Mouse (Mus musculus) kidney, postnatal 14 days (tissue): ENCODE data around the gene Zfp358.

Source experiments
- DNase-seq: peaks from one replicate; pipeline ENCODE4 v3.0.0; 2022; ENCODE audit warnings: mixed read lengths

Gene Zfp358

DNA sequence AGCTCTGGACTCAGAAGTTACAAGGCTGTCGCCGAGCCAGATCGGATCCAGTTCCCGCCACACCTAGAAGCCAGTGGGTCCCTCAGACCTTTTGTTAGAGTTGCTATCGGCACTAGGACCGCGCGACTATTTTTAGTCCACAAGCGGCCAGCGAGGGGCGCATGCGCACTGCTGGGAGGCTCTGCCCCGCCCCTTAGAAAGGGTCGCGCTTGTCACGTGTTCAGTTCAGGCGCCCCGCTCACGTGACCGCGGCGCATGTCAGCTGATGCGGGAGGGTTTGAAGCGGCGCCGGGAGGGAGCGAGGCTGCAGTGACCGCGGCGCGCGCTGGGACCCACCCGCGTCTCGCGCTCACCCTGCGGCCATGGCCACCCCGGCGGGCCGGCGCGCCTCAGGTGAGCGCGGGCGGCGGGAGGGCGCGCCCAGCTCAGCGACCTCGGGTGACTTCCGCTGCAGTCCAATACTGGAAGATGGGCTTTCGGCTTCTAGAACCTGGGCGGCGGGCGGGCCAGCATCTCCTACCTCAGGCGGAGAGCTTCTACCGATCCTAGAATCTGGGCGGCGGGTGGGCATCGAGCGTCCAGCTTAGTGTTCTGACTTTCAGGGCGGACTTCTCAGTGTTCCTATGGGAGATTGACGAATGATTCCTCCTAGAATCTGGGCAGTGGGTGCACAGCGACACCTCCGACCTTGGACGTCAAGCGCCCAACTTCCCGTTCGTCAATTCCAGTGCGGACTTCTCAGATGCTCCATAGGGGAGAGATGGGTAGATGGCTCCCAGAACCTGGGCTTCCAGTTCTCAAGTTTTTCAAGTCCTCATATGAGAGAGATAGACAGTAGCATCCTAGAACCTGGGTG is 7.5 kb downstream of the Zfp358 start, which contains the start of gene Mcoln1:
Mcoln1 (plus strand) TSS at position 223 of the 856 bp plus-strand sequence.
- peak; percentile 99 for DNase-seq

DNA sequence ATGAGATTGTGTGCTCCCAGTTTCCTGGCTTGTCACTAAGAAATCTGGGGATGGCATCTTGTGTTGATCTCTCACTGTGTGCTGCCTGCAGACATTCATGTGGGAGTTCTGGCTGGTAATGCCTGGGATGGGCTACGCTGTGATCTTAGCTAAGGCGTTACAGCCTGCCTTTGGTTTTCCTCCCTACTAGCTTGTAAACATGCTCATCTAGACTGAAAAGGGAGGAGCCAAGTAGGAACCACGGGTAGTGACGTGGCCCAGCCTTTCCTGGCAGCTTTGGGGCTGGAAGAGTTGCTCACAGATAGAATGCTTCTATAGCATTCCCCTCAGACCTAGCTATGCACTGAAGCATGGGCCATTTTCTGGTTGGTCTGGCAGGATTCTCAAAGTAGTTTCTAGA is 9.3 kb downstream of the Zfp358 start:
- no peak for DNase-seq

DNA sequence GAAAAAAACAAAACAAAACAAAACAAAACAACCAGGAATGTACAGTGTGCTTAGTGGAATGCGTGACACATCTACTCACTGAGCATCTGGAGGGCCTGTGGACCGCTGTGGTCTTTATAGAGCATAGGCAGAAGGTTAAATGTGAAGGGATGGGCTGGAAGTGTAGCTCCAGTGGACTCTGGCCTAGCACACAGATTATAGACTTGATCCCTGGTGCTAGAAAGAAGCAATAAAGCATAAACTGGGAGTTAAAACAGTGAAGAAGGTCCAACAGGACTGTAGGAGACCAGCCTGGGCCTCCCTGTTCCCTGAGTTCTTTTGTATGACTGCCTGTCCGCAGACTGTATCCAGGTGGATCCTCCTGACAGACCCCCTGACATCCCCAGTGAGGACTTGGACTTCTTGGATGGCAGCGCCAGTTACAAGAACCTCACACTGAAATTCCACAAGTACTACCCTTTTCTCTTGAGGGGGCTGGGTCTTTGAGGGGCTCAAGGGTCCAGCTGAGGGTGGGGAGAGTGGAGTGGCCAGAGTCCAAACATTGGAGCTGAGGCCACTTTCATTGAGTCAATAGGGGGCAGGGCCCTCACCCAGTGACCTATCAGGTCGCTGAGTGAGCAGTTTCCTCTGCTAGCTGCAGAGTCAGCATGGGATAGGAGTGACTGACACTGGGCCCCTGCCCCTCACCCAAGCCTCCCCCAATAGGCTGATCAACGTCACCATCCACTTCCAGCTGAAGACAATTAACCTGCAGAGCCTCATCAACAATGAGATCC is 15.2 kb downstream of the Zfp358 start:
- no peak for DNase-seq

DNA sequence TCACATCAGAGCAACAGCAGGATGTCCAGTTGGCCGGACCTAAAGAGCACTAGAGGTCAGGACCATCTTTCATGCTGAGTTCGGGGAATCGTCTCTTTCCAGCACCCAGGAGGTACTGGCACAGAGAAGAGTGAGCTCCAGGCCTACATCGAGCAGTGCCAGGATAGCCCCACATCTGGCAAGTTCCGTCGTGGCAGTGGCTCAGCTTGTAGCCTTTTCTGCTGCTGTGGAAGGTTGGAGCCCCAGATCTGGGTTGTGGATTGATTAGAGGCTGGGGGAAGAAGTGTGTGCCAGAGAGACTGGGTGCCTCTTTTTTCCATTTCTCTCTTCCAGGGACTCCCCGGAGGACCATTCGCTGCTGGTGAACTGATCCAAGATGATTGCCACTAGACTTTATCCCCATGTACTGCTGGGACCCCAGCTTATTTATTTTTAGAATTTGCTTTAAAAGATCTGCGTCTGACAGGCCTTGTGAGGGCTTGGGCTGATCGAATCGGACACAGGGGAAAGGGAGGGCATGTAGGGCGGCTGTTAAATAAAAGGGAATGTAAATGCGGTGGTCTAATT is 21.8 kb downstream of the Zfp358 start:
- DNase-seq = no peak

DNA sequence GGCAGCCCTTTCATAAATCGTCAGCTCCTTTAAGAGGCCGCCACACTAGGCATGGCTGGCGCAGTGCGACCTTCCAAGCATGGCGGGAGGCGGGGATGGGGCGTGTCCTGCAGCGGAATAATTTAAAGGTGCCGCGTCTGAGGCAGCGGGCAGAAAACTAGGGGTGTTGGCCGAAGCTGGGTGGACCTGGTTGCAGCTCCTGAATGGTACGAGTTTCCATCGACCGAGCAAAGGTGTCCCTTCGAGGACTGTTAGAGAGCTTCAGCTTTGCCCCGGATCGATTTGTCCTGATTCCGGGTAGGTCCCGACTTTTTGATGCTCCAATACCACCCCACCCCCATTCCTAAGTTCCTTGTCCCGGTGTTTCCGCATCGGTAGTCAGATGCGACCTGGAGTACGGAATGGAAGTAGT is 22.3 kb downstream of the Zfp358 start, which contains the start of gene Pnpla6:
Pnpla6 (plus strand) TSS at position 125 of the 412 bp plus-strand sequence.
- DNase-seq = peak; percentile 93

DNA sequence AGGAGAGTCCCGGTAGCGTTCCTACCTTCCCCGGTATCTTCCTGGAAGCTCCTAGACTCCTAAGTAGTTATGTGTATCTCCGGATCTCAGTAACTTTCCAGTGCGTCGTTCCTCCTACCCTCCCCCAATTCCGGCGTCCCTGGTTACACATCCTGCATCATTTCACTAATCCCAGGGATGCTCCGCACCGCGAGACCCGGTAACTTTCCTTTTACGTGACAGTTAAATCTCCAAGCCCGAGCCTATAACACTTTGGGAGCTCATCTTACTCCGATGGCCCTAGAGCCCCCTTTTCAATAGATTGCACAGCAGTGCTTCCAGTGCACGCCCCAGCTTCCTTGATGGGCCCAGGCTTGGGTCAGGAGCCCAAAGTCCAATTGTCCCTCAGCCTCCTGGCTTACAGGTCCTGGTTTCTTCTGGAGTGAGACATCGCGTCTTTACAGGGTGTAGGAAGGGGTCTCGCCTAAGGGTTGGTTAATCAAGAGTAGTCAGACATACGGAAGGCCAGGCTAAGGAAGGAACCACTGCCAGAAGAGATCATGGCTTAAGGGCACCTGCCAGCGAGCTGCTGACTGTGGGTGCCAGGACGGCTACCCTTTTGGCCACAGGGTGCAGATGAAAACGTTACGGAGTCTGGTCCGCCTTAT is 23.0 kb downstream of the Zfp358 start:
- DNase-seq = peak; percentile 78

DNA sequence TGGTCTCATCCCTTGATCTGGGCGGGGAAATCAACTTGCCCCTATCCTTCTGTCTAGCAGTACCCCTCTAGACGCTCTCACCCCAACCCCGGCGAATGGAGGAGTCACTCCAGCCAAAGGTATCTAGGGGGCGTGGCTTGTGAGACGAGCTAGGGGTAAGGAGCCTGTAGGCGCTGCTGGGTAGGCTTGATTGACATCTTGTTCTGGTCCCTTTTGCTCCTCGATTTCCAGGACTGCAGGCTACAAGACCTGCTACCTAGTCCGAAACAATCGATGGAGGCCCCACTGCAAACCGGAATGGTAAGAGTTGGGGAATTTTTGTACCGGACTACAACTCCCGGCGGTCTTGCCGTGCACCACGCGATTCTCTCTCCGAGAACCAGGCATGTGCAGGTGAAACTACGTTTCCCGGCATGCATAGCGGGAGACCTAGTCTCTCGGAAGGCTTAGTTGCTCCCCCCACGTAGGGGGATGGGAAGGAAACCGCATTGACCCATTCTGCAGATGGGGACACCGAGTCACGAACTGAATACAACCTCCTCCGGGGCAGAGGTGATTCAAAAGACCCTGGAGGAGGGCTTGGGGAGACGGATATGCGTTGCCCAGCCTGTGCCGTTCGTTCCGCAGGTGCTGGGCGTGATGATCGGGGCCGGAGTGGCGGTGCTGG is 23.6 kb downstream of the Zfp358 start:
- DNase-seq = peak; percentile 96

DNA sequence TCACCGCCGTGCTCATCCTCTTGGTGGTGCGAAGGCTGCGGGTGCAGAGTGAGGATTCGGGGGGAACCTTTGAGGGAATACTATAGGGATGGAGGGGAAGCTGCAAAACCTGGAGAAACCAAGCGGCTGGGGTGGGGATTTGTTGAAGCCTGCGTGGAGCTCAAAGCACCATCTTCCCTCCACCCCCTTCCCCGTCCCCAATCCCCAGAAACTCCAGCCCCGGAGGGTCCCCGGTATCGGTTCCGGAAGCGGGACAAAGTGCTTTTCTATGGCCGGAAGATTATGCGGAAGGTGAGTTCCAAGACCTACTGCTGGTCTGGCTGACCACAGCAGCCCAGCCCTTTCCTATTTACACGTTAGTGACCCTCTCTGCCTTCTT is 24.2 kb downstream of the Zfp358 start:
- DNase-seq = peak; percentile 50

DNA sequence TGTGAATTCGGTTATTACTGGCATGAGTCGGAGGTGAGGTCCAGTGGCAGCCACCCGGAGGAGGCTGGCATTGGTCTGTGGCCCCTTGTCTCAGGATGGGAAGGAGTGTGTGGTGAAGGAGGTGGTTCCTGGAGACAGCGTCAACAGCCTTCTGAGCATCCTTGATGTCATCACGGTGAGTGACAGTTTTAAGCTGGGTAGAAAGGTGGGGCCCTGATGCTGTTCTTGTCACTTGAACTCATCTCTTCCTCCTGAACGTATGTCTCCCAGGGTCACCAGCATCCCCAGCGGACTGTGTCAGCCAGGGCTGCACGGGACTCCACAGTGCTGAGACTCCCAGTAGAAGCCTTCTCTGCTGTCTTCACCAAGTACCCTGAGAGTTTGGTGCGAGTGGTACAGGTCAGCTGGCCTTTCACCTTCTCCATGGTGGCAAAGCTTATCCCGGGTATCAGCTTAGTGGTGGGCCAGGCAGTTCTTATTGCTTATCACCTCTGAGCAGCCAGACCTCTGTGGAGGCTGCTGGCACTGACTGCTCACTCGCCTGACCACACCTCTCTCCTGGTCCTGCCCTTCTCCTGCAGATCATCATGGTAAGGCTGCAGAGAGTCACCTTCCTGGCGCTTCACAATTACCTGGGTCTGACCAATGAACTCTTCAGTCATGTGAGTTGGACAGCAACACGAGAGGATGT is 29.2 kb downstream of the Zfp358 start:
- DNase-seq = no peak

DNA sequence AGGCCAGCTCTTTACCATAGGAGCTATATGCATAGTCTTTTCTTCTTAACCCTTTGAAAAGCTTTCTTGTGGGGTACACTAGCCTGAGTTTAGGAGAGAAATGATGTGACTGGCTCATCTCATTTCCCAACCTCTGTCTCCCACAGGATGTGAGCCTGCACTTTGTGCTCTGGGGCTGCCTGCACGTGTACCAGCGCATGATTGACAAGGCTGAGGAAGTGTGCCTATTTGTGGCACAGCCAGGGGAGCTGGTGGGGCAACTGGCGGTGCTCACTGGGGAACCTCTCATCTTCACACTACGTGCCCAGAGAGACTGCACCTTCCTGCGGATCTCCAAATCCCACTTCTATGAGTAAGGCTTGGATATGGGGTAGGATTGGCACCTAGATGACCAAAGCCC is 37.9 kb downstream of the Zfp358 start:
- DNase-seq = no peak

DNA sequence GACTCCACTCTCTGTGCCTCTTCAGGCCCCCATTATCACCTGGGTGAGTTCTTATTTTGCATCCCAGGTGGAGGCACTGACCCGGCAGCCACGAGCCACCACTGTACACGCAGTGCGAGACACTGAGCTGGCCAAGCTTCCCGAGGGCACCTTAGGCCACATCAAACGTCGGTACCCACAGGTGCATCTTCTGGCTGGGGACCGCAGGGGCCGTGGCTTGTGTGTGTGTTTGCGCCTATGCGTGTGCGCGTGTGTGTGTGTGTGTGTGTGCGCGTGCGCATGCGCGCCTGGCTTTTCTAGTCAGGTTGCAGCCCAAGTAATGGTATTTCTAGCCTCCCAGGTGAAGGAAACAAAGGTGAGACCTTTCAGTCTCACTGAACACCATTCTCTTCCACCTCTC is 39.0 kb downstream of the Zfp358 start:
- no peak for DNase-seq

DNA sequence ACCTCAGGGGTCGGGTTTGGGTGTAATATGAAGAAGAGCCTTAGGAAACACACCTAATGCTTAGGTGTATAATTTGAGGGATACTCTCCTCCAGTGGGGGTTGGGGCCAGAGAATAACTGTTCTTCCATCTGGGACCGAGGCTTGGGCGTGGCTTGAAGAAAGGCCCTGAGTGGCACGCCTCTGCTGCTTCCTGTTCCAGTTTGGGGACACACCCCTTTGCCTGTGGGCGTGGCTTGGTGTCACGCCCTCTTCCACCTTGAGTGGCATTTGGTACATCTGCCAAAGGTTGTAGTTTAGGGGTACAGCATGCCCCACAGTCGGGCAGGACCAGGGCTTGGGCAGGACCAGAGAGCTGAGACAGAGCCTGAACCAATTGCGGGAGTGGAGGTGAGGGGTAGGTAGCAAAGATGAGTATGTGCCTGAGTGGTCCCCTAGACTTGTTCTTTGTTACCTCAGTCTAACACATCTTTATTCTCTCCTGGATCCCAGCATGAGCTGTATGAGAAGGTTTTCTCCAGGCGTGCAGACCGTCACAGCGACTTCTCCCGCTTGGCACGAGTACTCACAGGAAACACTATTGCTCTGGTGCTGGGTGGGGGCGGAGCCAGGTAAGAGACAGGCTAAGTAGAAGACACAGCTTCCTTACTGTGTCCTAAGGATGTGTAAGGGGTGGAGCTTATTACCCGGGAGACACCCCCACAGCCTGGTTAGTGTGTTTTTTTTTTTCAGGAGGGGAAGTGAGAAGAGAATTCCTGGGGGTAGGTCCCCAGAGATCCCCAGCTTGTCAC is 43.3 kb downstream of the Zfp358 start:
- no peak for DNase-seq

DNA sequence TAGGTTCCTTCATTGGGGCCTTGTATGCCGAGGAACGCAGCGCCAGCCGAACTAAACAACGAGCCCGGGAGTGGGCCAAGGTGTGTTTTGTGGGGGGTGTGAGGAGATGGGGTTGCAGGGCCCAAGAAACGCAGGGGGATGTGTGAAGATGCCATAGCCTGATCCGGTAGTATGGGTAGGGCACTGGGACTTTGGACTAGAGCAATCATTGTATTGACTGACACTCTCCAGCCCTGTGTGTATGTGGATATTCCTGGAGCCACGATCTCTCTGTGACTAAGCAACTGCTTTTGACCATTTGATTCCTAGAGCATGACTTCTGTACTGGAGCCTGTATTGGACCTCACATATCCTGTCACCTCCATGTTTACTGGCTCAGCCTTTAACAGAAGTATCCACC is 44.0 kb downstream of the Zfp358 start:
- DNase-seq = no peak

DNA sequence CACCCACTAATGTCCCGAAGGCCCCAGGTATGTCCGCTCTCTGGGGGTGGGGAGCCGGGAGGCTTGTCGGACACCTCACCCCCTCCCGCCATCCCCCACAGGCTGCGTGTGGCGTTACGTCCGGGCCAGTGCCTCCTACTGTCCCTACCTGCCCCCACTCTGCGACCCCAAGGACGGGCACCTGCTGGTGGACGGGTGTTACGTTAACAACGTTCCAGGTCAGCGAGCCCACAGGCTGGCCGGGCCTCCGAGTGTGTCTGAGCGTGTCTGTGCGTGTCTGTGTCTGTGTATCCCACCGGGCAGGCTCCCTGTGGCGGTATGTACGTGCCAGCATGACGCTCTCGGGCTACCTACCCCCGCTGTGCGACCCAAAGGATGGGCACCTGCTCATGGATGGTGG is 44.7 kb downstream of the Zfp358 start:
- DNase-seq = no peak

DNA sequence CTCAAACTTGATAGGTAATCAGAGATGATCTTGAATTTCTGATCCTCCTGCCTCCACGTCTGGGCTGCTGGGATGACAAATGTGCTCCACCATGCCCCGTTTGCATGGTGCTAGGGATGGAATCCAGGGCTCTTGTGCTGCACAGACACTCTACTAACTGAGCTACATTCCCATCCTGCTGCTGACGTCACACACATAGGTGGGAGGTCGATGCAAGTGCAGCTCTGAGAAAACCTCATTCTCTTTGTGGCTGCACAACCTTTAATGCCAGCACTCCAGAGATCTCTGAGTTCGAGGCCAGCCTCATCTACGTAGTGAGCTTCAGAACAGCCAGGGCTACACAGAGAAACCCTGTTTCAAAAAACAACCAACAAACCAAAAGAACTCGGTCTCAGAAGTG is 46.2 kb downstream of the Zfp358 start:
- DNase-seq = no peak

DNA sequence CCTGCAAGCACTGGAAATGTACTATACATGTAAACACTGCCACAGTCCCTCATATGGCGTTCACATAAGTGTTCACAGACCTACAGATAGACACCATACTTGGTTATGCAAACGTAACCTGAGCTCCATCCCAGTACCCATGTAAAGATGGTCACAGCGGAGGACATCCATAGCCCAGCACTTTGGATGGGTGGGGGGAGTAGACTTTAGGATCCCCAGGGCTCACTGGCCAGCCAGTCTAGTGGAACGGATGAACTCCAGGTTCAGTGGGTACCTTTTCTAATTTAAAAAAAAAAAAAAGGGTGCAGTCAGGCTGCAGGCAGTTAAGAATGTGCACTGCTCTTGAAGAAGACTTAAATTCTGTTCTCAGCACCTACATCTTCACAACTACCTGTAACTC is 47.1 kb downstream of the Zfp358 start:
- no peak for DNase-seq

DNA sequence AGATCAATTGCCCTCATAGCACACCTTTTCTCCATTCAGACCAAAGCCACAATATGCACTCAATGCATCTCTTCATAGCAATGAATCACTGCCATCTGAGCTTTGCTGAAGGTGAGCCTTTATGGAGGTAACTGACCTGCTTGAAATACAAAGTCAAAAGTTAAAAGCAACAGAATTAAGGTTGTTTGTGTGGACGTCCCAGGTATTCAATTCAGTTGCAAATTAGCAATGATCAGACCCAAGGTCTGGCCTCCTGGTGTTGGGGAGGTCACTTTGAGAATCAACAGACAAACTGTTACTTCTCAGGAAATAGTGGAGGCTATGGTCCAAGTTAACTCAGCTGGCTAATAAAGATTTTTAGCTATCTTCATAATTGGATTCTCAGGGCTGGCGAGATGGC is 53.6 kb downstream of the Zfp358 start:
- no peak for DNase-seq
